Mouse (Mus musculus): Measurements from ENCODE around the gene Gm20388.

GRCm38 (mm10) chr8:123245543-123245942, 3334.9 kb downstream of the Gm20388 start:
- TF ChIP-seq CTCF (IDR thresholded peaks at IDR 0.05; ENCODE audit: control insufficient read depth, insufficient read depth, low read length) = no peak
- TF ChIP-seq POLR2A (IDR thresholded peaks at IDR 0.05; ENCODE audit: borderline replicate concordance, control insufficient read depth, low read depth, low read length) = no peak

Measured in bone marrow, adult 2 months (tissue).